Mouse (Mus musculus) kidney, postnatal 36 days (tissue): ENCODE results near the gene Lrrc74b.
"Not testable (repeated sequence)": the region's sequence is repeated elsewhere in the genome, so short reads cannot be mapped to it uniquely, and the experiment has no call there.

Source experiments
- DNase-seq, 2 experiments: peaks; one replicate each; pipeline ENCODE4 v3.0.0; 2021 to 2022; ENCODE audit warnings: mixed read lengths in 2 of 2

Gene Lrrc74b

GRCm38 (mm10) chr16:17561128-17561750, at the start of gene Lrrc74b:
TSS of gene Lrrc74b (minus strand) at chr16:17561247.
- peak; percentile 51 to 61 for DNase-seq

GRCm38 (mm10) chr16:17605684-17606083, 44.6 kb upstream of the Lrrc74b start:
- no peak for DNase-seq

GRCm38 (mm10) chr16:17604941-17605340, 43.9 kb upstream of the Lrrc74b start:
- no peak for DNase-seq

- DNase-seq = peak; percentile 6 to 10
These were observed 40.0 kb upstream of the Lrrc74b start for GRCm38 (mm10) chr16:17600944-17601562.

- DNase-seq = no peak
These were observed 29.7 kb upstream of the Lrrc74b start for GRCm38 (mm10) chr16:17590731-17591130.

GRCm38 (mm10) chr16:17584555-17584954, 23.5 kb upstream of the Lrrc74b start:
- DNase-seq = no peak

GRCm38 (mm10) chr16:17583064-17583463, 22.0 kb upstream of the Lrrc74b start, which contains the start of gene Slc7a4:
TSS of gene Slc7a4 (minus strand) at chr16:17583214.
- DNase-seq = peak in 1 of 2 experiments; percentile 53

- no peak for DNase-seq
These were observed 15.8 kb upstream of the Lrrc74b start for GRCm38 (mm10) chr16:17576825-17577215.

- peak; percentile 81 to 90 for DNase-seq
These were observed 15.1 kb upstream of the Lrrc74b start for GRCm38 (mm10) chr16:17575870-17576824.

- no peak for DNase-seq
These were observed 5.1 kb upstream of the Lrrc74b start for GRCm38 (mm10) chr16:17566186-17566585.

- peak in 1 of 2 experiments; percentile 42 for DNase-seq
These were observed 3.7 kb upstream of the Lrrc74b start for GRCm38 (mm10) chr16:17564771-17565170.

GRCm38 (mm10) chr16:17564221-17564620, 3.2 kb upstream of the Lrrc74b start:
- no peak for DNase-seq

- DNase-seq = no peak
These were observed 2.5 kb upstream of the Lrrc74b start for GRCm38 (mm10) chr16:17563580-17563979.

- DNase-seq = peak; percentile 12 to 58
These were observed 733 bp upstream of the Lrrc74b start, which contains the start of gene P2rx6 for GRCm38 (mm10) chr16:17561751-17562208. TSS of gene P2rx6 (plus strand) at chr16:17561885.

- DNase-seq = no peak
These were observed 1.5 kb downstream of the Lrrc74b start for GRCm38 (mm10) chr16:17559396-17560027.

- DNase-seq = no peak
These were observed 2.2 kb downstream of the Lrrc74b start for GRCm38 (mm10) chr16:17558811-17559210.

- DNase-seq = peak; percentile 55 to 79
These were observed 3.0 kb downstream of the Lrrc74b start for GRCm38 (mm10) chr16:17557947-17558480.

GRCm38 (mm10) chr16:17556907-17557306, 4.1 kb downstream of the Lrrc74b start:
- DNase-seq = no peak

- DNase-seq = no peak
These were observed 4.9 kb downstream of the Lrrc74b start for GRCm38 (mm10) chr16:17556180-17556579.

GRCm38 (mm10) chr16:17554702-17555101, 6.3 kb downstream of the Lrrc74b start:
- DNase-seq = not testable (repeated sequence)

GRCm38 (mm10) chr16:17553910-17554685, 6.9 kb downstream of the Lrrc74b start:
- peak; percentile 81 to 87 for DNase-seq
